Mouse (Mus musculus): ENCODE data around the gene Bag3.
A peak's percentile ranks its signal among the peaks of the same experiment; 100 is the strongest.

Bag3 gene

DNA sequence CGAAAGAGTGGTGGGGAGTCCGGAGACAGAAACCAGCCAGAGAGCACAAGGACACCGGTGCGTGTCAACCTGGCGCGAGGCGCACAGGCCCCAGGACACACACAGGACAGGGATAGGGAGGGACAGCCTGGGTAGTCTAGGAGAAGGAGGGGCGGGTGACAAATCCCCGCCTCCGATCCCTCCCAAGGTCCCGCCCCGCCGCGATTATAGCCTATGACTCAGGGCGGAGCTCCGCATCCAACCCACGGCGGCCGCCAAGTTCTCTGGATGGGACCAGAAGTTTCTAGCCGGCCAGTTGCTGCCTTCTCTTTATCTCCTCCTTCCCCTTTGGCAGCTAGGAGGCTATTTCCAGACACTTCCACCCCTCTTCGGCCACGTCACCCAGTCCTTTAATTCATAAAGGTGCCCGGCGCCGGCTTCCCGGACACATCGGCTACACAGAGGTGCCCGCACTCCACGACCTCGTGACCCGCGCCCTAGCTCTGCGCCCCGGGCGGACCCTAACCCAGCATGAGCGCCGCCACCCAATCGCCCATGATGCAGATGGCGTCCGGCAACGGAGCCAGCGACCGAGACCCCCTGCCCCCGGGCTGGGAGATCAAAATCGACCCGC is at the start of gene Bag3:
Gene Bag3 (plus strand): TSS at position 268 of the 613 bp plus-strand sequence.
- peak; percentile 95 for DNase-seq (ENCODE audit: low spot score)

DNA sequence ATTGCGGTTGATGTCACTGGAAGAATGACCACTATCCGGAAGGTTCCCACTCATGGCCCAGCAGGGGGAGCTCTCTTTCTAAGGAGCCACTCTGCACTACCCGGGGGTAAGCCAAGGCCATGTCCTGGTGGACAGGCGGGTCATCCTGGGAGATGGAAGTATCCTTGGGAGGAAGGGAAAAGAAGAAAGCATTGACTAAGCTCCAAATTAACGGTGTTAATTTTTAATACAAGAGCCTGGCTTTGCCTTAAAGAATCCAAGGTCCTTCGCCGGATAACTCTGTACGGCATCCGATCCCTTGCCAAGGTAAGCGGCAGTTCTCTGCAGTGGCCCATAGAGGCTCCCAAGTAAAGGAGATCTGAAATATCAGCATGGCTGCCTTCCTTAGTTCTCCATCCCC is 49.1 kb upstream of the Bag3 start:
- DNase-seq (ENCODE audit: low spot score) = peak; percentile 30

DNA sequence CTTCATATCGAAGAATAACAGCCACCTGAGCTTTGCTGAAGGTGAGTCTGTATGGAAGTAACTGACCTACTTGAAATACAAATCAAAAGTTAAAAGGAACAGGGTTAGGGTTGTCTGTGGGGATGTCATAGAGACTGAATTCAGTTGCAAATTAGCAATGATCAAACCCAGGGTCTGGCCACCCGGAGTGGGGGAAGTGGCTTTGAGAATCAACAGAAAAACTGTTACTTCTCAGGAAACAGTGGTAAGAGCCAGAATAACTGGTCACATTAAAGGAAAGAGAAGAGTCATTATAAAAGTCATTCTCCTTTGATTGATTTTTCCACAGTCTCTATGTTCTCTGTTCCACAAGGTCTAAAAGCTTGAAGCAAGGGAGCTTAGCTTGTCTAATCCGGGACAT is 34.4 kb upstream of the Bag3 start:
- DNase-seq (ENCODE audit: low spot score) = no peak

DNA sequence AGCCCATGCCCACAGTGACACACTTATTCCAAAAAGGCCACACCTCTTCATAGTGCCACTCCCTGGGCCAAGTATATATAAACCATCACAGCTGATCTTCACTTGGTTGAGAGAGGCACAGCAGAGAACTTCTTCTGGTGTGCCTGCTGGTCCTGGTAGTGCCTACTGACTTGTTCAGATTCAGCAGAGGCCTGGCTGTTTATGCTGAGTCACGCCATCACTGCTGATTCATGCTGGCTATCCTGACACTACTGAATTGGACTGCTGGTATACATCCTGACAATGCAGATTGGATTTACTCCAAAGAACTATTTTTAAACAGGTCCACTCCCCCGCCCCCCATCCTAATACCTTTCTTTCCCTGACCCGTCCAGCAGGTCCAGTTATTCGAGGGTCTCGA is 28.9 kb upstream of the Bag3 start:
- no peak for DNase-seq (ENCODE audit: low spot score)

DNA sequence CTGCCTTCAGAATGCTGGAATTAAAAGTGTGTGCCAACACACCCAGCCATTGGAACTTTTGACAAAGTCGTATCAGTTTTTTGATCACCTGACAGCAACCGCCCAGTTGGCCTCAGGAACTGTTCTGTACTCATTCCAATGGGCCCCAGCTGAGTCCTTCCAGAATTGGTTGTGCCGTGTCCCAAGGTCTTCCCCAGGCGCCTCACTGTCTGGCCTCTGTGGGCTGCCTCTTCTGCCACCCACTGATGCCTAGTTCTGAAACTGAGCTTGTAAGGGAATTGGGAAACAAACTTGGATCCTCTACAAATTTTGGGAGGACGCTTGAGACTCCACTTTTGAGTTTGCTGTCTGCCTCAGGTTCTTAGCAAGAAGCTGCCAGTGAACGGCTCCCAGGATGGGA is 23.6 kb upstream of the Bag3 start:
- DNase-seq (ENCODE audit: low spot score) = no peak

DNA sequence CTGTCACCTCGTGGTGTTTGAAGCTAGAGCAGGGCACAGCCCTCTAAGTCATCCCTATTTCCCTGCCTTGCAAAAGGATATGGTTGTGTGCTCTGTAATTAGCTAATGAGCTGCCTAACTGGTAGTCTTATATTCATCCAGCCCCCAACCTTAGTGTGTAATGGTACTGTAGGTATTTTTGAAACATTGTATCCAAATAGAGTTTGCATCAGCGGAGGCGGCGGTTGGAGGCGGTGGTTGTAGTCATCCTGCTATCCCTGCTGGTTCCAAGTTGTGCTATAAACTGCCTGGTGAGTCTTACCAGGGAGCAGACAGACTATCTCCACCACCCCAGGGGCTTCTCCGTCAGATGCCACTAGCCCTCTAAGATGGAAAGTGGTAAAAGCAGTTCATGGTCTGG is 19.3 kb upstream of the Bag3 start:
- DNase-seq (ENCODE audit: low spot score) = no peak

DNA sequence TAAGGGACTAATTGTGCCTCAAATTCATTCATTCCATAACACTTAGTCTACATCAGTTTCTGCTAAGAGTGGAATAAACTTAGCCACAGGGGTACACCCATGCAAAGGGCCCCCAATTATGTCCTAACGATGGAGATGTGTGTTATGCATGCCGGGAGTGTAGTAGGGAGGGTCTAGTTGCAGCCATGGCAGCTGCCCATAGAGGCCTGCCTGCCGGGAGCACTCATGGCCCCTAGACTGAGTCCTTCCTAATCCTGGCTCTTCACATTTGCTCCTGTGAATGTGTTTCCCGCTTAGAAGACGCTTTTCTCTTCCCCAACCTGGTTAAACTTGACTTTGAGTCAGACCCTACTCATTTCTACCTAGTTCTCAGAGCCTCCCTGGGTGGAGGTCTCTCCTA is 11.5 kb upstream of the Bag3 start:
- DNase-seq (ENCODE audit: low spot score) = no peak

DNA sequence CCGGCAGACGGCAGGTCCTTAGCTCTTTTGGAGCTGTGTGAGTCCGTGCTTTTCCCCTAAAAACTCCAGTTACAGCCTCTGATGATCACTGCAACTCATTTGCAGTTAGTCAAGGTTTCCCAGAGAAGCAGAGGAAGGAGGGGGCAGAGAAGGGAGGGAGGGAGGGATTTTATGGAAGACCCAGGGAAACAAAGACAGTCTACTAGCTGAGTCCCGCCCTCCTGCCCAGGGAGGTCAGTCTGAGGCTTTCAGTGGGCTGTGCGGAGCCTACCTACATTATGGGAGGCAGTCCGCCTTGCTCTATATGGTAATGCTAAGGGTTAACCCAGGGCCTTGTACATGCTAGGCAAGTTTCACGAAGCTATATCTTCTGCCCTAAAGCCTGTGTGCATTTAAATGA is 9.9 kb upstream of the Bag3 start:
- DNase-seq (ENCODE audit: low spot score) = no peak

DNA sequence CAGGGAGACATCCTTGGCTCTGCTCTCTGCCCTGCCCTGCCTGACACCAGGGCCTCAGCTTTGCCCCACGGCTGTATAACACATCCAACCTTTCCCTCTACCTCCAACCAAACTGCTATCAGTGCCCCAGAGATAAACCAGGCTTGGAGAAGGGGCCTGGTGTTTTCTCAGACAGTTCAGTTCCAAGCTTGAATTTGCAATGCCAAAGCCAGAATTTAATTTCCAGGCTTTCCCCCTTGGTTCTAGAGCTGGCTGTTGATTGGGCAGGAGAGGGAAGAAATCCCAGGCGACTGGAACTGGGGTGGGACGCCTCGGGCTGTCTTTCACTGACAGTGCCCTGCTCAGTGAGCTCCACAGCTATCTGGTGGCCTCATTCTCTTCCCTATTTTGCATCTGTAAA is 9.1 kb upstream of the Bag3 start:
- DNase-seq (ENCODE audit: low spot score) = no peak

DNA sequence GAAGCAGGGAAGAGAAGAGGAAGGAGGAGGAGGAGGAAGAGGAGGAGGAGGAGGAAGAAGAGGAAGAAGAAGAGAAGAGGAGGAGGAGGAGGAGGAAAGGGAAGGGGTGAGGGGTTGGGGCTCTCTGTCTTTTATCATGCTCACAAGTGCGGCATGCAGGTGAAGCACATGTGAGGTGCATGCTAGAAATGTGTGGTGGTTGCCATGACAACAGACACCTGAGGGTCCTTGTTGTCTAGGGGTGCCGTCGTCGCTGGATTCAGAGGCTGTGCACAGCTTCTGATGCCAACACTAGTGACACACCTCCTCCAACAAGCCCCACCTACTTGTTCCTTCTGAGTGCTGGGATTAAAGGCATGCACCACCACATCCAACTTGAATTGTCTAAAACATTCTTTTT is 7.1 kb upstream of the Bag3 start:
- DNase-seq (ENCODE audit: low spot score) = no peak

DNA sequence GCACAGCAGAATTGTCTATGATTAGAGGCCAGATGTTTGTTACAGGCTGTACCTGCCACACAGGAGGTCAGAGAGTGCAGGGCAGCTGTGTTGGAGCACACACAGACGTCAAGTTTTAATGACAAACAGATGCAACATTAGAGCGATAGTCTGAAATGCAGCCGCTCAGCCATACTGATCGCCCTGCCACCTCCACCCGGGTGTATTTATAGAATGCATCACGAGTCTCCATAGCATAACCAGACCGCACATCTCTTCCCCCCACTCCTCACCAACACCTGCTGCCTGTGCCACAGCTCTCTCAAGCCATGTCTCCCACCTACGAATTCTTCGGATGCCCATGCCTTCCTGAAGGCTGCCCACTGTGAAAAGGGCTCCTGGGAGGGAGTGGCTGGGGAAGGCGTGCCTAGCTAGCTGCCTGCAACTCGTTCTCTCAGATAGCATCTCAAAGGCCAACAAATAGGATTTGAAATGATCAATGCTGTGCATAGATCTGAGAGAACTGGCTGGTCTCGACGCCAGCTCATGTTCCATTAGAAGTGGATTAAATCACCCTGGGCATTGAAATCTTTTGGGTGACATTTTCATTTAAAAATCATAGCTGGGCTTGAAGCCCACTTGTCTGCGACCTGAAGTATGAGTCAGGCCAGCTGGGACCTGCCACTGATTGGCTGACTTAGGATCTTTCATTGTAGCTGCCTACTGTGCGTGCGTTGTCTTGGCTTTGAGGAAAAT is 3.9 kb upstream of the Bag3 start:
- DNase-seq (ENCODE audit: low spot score) = no peak

DNA sequence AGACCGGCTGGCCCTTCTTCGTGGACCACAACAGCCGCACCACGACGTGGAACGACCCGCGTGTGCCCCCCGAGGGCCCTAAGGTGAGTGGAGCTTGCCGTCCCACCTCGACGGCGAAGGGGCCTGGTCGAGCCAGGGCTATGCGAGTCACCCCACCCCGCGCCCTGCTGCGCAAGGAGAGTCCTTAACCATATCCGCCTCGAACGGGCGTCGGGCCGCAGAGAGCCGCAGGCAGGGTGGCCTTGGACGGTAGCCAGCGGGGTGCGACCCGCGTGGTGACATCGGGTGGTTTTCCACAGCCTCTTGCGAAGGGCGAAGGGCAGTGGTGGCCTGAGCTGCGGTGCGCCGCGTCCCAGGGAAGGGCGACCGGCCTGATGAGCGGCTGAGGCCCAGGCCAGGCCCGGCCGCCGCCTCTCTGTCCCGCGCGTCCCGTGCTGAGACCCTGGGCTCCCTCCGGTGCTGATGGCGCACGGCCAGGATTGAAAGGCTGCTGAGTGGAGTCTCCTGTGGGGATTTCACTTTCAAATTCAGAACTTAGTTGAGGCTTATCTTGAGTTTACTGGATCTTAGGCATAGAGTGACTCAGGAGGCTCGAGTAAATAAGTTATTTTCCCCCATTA is 656 bp downstream of the Bag3 start:
- peak; percentile 71 for DNase-seq (ENCODE audit: low spot score)

DNA sequence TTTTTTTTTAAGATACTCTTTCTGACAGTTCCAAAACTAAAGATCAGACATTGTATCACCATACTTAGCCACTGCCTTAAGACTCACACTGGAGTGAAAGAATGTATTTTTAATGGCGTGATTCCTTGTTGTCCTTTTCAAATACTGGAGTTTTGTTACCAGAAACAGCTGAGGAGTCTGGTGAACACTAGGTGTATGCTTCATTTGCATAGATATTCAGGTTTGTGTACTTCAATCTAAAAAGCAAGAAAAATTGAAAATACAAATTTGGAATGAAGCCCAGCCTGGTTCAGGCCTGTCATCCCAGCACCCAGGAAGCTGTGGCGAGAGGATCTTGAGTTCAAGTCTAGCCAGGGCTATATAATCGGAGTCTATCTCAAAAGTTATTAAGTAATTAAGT is 1.2 kb downstream of the Bag3 start:
- peak; percentile 51 for DNase-seq (ENCODE audit: low spot score)

DNA sequence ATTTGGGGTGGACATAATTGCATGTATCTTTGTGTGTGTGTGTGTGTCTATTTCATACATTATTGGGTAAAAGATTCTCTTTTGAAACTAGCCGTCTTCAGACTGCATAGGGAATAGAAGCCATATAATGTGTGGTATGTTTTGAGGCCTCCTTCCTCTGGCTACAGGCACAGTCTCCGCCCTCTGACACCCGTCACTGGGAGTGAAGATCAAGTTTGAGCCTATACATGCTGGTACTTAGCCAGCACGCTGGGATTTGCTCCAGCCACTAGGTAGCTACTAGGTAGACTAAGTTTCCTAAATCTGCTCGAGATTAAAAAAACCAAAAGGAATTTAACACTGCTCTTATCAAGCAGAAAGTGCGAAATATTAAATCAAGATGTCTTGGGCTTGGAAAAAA is 3.2 kb downstream of the Bag3 start:
- no peak for DNase-seq (ENCODE audit: low spot score)

DNA sequence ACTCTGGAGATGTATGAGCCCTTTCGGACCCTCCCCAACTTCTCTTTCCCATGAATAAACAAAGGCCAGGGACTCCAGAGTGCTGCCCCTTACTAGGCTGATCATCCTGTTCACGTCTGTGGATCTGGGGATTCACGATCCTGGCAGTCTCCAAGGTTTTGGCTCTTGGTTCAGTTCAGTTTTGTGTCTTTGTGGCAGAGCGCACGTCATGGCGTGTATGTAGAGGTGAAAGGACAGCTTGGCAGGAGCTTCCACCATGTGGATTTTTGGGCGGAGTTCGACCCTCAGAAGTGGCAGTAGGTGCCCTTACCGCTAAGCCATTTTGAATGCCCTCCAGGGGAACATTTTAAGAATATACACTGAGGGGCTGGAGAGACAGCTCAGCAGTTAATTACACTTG is 5.2 kb downstream of the Bag3 start:
- no peak for DNase-seq (ENCODE audit: low spot score)

DNA sequence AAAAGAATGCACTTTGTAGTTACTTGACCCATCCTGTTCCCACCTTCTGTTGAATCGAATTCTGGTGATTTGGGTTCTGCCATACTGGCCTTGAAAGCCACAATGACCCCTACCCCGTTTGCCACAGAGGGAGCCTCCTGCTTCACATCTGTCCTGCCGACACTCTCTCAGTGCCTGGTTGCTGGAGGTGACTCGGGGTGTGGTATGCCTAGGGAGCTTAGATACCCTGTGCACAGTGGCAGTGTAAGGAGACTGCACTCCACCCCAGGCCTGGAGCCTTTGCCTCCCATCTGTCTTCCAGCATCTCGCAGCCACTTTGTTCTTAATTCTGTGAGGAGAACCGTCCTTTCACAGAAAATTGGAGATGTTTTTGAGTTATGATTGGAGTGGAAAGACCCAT is 5.7 kb downstream of the Bag3 start:
- no peak for DNase-seq (ENCODE audit: low spot score)

DNA sequence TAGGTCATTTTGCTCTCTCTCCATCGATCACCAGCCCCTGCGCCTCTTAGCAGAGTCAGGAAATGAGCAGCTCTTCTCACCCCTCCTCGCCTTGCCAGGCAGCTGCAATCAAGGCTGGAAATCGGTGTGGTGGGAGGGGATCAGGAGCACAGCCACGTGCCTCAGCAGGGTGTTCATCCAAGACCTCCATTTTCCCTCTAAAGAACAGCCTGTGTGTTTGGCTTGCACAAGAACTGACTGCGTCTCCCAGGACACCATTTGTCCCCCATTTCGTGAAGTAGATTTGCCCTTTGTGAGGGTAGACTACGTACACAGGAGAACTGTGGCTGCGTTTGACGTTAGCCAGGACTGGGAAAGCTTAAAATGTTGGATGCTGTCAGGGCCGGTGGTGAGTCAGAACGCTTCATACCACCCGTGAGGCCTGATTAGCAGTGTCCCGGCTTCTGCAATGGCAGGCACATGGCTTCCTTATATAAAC is 6.2 kb downstream of the Bag3 start:
- DNase-seq (ENCODE audit: low spot score) = peak; percentile 56

DNA sequence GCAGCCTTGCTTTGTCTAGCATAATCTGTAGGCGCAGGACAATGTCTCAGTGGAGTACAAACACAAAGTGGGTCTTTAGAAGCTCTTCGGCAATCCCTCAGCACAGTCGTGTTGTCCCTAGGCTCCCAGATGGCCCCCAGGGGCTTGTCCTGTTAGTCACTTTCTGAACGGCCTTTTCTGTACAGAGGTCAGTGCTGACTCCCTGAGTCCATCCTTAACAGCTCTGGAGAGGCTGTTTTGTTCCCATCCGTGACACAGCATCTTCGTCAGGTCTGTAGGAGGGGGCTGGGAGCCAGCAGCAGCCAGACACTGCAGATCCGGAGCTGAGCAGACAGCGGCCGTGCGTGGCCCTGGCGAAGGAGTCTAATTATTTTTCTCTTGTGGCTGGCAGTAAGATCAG is 7.6 kb downstream of the Bag3 start:
- DNase-seq (ENCODE audit: low spot score) = peak; percentile 59

DNA sequence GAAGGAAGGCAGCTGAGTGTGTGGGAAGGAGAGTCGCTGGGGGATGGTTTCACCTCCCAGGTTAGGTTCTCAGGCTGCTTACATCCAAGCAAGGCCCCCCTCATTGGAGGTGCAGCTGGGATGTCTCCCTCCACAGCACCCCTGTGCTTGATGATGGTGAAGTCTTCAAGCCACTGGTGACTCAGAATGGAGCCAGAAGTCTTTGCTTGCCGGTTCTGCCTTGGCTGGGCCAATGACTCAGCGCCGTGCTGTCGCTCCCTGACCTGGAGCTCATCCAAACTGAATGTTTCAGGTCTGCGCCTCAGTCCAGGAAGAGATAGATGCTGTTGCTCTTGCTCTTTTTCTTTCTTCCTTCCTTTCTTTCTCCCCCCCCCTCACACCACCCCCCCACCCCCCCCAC is 8.5 kb downstream of the Bag3 start:
- peak; percentile 80 for DNase-seq (ENCODE audit: low spot score)

DNA sequence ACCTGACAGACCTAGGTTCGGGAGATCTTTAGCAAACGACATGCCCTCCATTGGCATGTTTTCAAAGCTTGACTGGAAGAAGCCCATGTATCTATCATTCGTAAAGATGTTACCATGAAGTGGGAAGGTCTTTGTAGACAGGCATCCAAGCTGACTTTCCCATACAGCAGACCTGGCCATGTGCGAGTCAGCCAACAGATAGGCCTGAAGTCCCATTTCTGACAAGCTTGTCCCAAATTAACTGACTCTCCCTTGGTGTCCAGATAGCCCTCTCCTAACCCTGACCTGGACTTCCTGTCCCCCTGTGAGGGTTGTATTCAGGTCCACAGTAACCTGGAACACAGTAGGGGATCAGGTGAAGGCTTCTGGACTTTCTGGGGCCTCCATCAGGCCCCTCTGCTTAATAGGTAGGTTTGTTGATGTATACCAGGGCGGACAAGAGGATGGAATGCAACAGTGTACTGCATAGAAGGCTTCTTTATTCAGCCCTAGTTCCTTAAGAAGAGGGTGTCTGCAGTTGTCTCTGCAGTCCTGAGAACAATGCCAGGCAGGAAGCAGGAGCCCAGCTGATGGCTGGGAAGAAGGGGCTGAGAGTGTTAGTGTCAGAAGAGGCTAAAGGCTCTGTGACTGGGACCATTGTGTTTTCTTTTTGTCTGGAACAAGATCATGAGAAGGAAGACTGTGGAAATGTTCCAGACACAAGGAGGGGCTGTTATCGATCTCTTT is 9.2 kb downstream of the Bag3 start:
- DNase-seq (ENCODE audit: low spot score) = no peak

DNA sequence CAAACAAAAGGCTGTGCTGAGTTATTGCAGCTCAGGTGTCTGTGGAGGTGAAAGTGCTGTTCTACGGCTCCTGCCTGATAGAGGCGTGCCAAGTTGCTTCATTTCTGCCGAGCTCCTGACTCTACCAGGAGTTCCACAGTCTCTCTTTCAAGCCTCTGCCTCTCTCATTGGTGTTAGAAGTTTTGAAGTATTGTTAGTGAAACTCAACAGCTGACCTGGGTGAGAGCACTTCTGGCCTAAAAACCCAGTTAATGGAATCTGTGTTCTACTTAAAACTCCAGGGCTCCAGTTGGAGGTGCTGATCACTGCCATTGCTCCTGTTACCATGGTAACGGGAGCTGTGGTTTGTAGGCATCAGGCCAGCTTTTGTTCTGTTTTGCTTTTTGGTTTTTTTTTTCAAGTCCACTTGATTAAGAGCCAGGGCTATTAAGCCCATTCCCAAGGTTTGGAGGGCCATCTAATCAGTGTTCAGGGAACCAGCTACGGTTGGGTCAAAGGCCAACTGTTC is 11.6 kb downstream of the Bag3 start:
- peak; percentile 34 for DNase-seq (ENCODE audit: low spot score)

DNA sequence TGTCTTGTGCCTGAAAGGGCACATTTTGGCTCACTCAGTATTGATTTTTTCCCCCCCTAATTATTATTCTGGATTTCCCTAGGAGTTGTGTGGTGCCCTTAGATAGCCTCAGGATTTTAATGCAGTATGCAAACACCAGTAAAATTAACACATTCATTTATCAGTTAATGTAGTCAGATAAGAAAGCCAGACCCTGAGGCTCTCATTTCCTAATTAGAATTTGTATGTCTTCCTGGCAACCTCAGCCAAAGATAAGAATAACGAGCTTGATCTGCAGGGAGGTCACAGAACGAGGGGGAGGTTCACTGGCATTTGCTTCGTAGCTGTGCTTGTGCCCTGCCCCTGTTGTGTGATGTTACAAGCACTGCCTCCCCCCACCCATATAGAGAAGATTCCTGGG is 12.7 kb downstream of the Bag3 start:
- DNase-seq (ENCODE audit: low spot score) = no peak

DNA sequence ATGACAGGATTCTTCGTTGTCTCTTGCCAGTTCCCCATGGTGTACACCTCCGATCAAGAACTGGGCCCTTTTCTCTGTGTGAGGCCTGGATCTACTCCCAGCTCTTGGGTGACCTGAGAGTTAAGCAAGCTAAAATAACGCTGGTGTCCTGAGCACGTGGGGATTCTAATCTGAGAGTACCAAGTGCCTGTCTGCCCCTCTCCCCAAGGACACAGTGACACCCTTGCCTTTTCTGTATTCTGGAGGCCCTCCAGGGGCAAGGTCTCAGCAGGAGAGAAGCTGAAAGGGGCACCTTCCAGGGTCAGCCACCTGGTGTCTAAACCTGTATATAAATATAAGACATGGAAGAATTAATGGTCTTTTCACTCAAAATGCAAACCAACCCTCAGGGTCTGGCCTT is 14.3 kb downstream of the Bag3 start:
- DNase-seq (ENCODE audit: low spot score) = no peak

Measured in adipocyte (in vitro differentiated cells).